Mouse (Mus musculus) MEL (cell line): ENCODE data around the gene Tepsin.

Source experiments
- BHLHE40 ChIP-seq: IDR thresholded peaks from 2 replicates; pipeline ENCODE4 v1.6.1; 2012; ENCODE audit warnings: low read depth, mild to moderate bottlenecking, inconsistent platforms, low read length, improper control_type of control experiment, borderline replicate concordance
- CTCF ChIP-seq, 3 experiments: IDR thresholded peaks in 2 of 3; conservative IDR thresholded peaks in 1 of 3; 2 replicates each; pipeline ENCODE4 v1.5.1; 2011 to 2012; ENCODE audit warnings: low read length in 3 of 3, low read depth in 2 of 3, mild to moderate bottlenecking in 2 of 3, improper control_type of control experiment in 1 of 3, inconsistent platforms in 1 of 3, mixed read lengths in 1 of 3, moderate library complexity in 1 of 3; ENCODE audit not compliant: control insufficient read depth in 1 of 3, insufficient read depth in 1 of 3, poor library complexity in 1 of 3, severe bottlenecking in 1 of 3
- E2F4 ChIP-seq: IDR thresholded peaks from 2 replicates; pipeline ENCODE4 v1.6.1; 2011; ENCODE audit warnings: low read depth, low read length, improper control_type of control experiment, borderline replicate concordance
- EP300 ChIP-seq, 2 experiments: IDR thresholded peaks; 2 replicates each; pipeline ENCODE4 v1.6.1; 2011; ENCODE audit warnings: improper control_type of control experiment in 2 of 2, low read length in 2 of 2, low read depth in 1 of 2, mild to moderate bottlenecking in 1 of 2
- GATA1 ChIP-seq: IDR thresholded peaks from 2 replicates; pipeline ENCODE4 v1.6.1; 2011; ENCODE audit warnings: low read depth, low read length, improper control_type of control experiment
- MAX ChIP-seq: IDR thresholded peaks from 2 replicates; pipeline ENCODE4 v1.6.1; 2011; ENCODE audit warnings: low read length, improper control_type of control experiment
- POLR2A ChIP-seq, 2 experiments: IDR thresholded peaks; 2 replicates each; pipeline ENCODE4 v1.6.1; 2011 to 2012; ENCODE audit warnings: low read length in 2 of 2, mild to moderate bottlenecking in 2 of 2, control low read depth in 1 of 2, improper control_type of control experiment in 1 of 2, low read depth in 1 of 2, moderate library complexity in 1 of 2; ENCODE audit not compliant: control insufficient read depth in 1 of 2, insufficient read depth in 1 of 2, poor library complexity in 1 of 2
- TBP ChIP-seq: IDR thresholded peaks from 2 replicates; pipeline ENCODE4 v1.8.0; 2011; ENCODE audit warnings: low read depth, low read length, improper control_type of control experiment
- TCF12 ChIP-seq: IDR thresholded peaks from 2 replicates; pipeline ENCODE4 v1.6.1; 2014; ENCODE audit warnings: low read depth, mild to moderate bottlenecking, inconsistent platforms, low read length, improper control_type of control experiment, moderate library complexity
- ZMIZ1 ChIP-seq: IDR thresholded peaks from 2 replicates; pipeline ENCODE4 v1.6.1; 2012; ENCODE audit warnings: low read depth, mild to moderate bottlenecking, inconsistent platforms, low read length, improper control_type of control experiment, moderate library complexity

- TF ChIP-seq GATA1 (no peak), BHLHE40 (no peak), TCF12 (no peak), MAX (no peak), ZMIZ1 (no peak; the same call in 1 of the 2 replicates), TBP (no peak), POLR2A (IDR thresholded peaks at IDR 0.05; ENCODE audit: control insufficient read depth in 1 of 2, insufficient read depth in 1 of 2, low read depth in 1 of 2, low read length in 2 of 2, poor library complexity in 1 of 2) (no peak), CTCF (IDR thresholded peaks at IDR 0.05 in 2 of 3, conservative IDR thresholded peaks at IDR 0.05 in 1 of 3; ENCODE audit: control insufficient read depth in 1 of 3, insufficient read depth in 1 of 3, low read depth in 2 of 3, low read length in 3 of 3, poor library complexity in 1 of 3, severe bottlenecking in 1 of 3) (no peak), E2F4 (no peak), EP300 (IDR thresholded peaks at IDR 0.05; ENCODE audit: low read depth in 1 of 2, low read length in 2 of 2) (no peak)
Observed at GRCm38 (mm10) chr11:120103431-120103997, 5.0 kb upstream of the Tepsin start.
